Mouse (Mus musculus) liver, embryonic 11.5 days (tissue): ENCODE results near the gene Snrpg. TPM values are rescaled to one million over a fixed set of nuclear protein-coding genes. Genes with fewer than 3 reads are reported as not detected.

Experiments used
- ATAC-seq: fragments of 200-750 bp; cut with Nextera tagmentation; replicated peaks from 2 replicates; pipeline ENCODE4 v1.8.0; 2017; ENCODE audit warnings: moderate number of reproducible peaks, mild to moderate bottlenecking, moderate TSS enrichment, moderate library complexity; ENCODE audit not compliant: low FRiP score
- DNase-seq: peaks from one replicate; pipeline ENCODE4 v3.0.0-alpha.2; 2017; ENCODE audit warnings: low spot score
- H3K27ac ChIP-seq: fragments of 300-500 bp; sonication (generic); 2 replicates; pipeline ENCODE4 v1.5.1; 2014; ENCODE audit warnings: mild to moderate bottlenecking, low read depth, low read length, control low read depth
- H3K27me3 ChIP-seq: fragments of 300-500 bp; sonication (generic); replicated peaks from 2 replicates; pipeline ENCODE4 v1.6.1; 2014; ENCODE audit warnings: low read length, mixed read lengths; ENCODE audit not compliant: control insufficient read depth, insufficient read depth
- H3K36me3 ChIP-seq: fragments of 300-500 bp; sonication (generic); 2 replicates; pipeline ENCODE4 v1.6.1; 2014; ENCODE audit warnings: mild to moderate bottlenecking, low read length, moderate library complexity, mixed read lengths; ENCODE audit not compliant: control insufficient read depth, insufficient read depth
- H3K4me1 ChIP-seq: fragments of 300-500 bp; sonication (generic); replicated peaks from 2 replicates; pipeline ENCODE4 v1.6.1; 2014; ENCODE audit warnings: low read length, mixed read lengths; ENCODE audit not compliant: control insufficient read depth, insufficient read depth
- H3K4me2 ChIP-seq: fragments of 300-500 bp; sonication (generic); 2 replicates; pipeline ENCODE4 v1.6.1; 2014; ENCODE audit warnings: mild to moderate bottlenecking, control low read depth, moderate library complexity
- H3K4me3 ChIP-seq: fragments of 300-500 bp; sonication (generic); 2 replicates; pipeline ENCODE4 v1.5.1; 2014; ENCODE audit warnings: low read depth, low read length, control low read depth
- H3K9ac ChIP-seq: fragments of 300-500 bp; sonication (generic); 2 replicates; pipeline ENCODE4 v1.6.1; 2014; ENCODE audit warnings: low read depth, low read length, control low read depth
- H3K9me3 ChIP-seq: fragments of 300-500 bp; sonication (generic); 2 replicates; pipeline ENCODE4 v1.6.1; 2016; ENCODE audit warnings: low read length, inconsistent platforms, mixed read lengths; ENCODE audit not compliant: control insufficient read depth
- WGBS: fragments of 180-500 bp; shearing (Covaris S2); extraction: QIAGEN DNeasy Blood & Tissue Kit; methylation state at CpG from one replicate; pipeline ENCODE4 v1.1.7; 2014; 5-methylcytosine and 5-hydroxymethylcytosine counted together
- polyA plus RNA-seq: library from polyadenylated mRNA; unstranded; fragments of >200 nt; fragmentation: Nextera tagmentation; extraction: Ambion mirVana; gene quantifications from 2 replicates; pipeline ENCODE4 v1.2.1, GENCODE M21; 2014

The Snrpg gene
- 741 and 785 TPM in 2 replicates for polyA plus RNA-seq

DNA sequence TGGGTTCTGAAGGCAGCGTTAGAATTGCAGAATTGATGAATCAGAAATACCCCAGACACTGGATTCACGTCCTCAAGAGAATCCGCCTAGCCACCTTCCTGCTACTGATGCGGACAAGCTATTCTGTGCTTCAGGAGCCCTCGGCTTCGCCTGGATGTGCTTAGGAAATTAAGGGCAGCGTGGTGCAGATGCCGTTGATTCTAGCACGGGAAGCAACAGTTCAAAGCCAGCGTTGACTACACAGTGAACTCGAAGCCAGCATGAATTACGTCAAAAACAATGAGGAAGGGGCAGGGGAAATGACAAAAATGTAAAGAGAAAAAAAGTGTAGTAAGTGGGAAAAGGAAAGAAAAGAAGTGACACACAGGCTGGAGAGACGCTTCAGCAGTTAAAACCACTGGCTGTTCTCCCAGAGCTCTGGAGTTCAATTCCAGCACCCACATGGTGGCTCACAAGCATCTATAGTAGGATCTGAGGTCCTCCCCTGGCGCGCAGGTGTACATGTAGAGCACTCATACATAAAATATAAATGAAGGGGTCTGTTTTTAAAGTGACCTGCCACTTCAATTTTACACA is at the start of gene Snrpg:
TSS of gene Snrpg (plus strand) at position 541 of the 576 bp plus-strand sequence.
- 15% methylated on average over 15 of the region's 15 CpGs for WGBS
- H3K9ac ChIP-seq, result peak within 1 kb of the TSS; percentile 94
- H3K9me3 ChIP-seq, result no peaks in the 10 kb centered on the region
- peak within 1 kb of the TSS; percentile 91 for H3K27ac ChIP-seq
- H3K27me3 ChIP-seq, result no peaks in the 10 kb centered on the region
- peaks cover 4% of the 10 kb centered on the region; the same call in 1 of the 2 replicates for H3K36me3 ChIP-seq
- peak within 1 kb of the TSS; percentile 91 for H3K4me3 ChIP-seq
- H3K4me1 ChIP-seq, result peaks cover 31% of the 10 kb centered on the region
- peak; percentile 24 for ATAC-seq
- H3K4me2 ChIP-seq, result peak within 1 kb of the TSS; percentile 84
- DNase-seq, result no peak

DNA sequence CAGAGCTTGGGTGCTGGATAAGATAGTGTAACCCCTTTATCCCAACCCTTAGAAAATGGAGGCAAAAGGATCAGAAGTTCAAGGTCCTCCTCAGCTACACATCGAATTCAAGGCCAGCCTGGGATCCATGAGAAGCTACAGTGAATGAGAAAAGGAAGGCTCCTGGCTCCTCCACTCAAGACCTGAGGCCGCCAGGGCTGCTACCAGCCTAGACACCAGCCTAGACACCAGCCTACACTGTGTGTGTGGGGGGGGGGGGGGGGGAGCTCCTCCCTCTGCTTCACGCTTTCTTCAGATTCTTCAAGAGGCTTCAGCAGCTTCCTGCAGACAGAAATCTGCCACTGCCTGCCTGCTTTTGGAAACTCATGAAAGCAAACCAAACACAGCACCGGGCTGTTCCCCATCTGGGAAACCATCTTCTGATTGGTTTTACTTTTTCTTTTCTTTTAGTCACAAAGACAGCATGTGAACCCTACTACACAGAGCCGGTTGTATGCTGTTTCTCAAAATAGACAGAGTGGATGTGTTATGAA is 49.0 kb upstream of the Snrpg start:
- H3K4me1 ChIP-seq, result no peaks in the 10 kb centered on the region
- no peak overlapping the region for H3K27ac ChIP-seq
- no peak overlapping the region for H3K4me2 ChIP-seq
- ATAC-seq (no peak), DNase-seq (no peak)
- 79% methylated on average over 5 of the region's 5 CpGs for WGBS
- no peaks in the 10 kb centered on the region for H3K36me3 ChIP-seq
- no peaks in the 10 kb centered on the region for H3K9me3 ChIP-seq
- no peak overlapping the region for H3K4me3 ChIP-seq
- H3K9ac ChIP-seq, result no peak overlapping the region
- no peaks in the 10 kb centered on the region for H3K27me3 ChIP-seq

DNA sequence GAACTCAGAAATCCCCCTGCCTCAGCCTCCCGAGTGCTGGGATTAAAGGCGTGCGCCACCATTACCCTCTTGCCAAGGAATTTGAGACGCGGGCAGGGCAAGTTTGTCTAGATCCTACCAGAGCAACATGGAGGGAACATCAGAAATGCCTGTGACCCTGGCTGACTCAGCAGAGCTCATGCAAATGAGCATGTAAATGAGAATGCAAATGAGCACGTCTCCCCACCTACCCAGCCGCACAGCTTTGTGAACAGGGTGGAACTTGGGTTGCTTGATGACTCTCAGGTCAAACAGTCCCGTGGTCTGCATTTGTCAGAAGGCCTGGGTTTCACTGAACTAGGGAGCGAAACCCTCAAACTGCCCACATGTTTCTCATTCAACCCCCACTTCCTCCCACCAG is 48.1 kb upstream of the Snrpg start:
- Histone ChIP-seq H3K9me3 (no peaks in the 10 kb centered on the region), H3K4me2 (no peak overlapping the region), H3K4me3 (no peak overlapping the region), H3K27me3 (no peaks in the 10 kb centered on the region), H3K36me3 (no peaks in the 10 kb centered on the region), H3K9ac (no peak overlapping the region), H3K4me1 (no peaks in the 10 kb centered on the region), H3K27ac (no peak overlapping the region)
- ATAC-seq (no peak), DNase-seq (no peak)
- 84% methylated on average over 9 of the region's 9 CpGs for WGBS

GRCm38 (mm10) chr6:86324400-86324799 is 46.7 kb upstream of the Snrpg start:
- no peaks in the 10 kb centered on the region for H3K36me3 ChIP-seq
- 81% methylated on average over 3 of the region's 3 CpGs for WGBS
- ATAC-seq (no peak), DNase-seq (no peak)
- no peak overlapping the region for H3K27ac ChIP-seq
- H3K9ac ChIP-seq, result no peak overlapping the region
- no peaks in the 10 kb centered on the region for H3K4me1 ChIP-seq
- no peaks in the 10 kb centered on the region for H3K9me3 ChIP-seq
- no peak overlapping the region for H3K4me3 ChIP-seq
- no peaks in the 10 kb centered on the region for H3K27me3 ChIP-seq
- H3K4me2 ChIP-seq, result no peak overlapping the region

DNA sequence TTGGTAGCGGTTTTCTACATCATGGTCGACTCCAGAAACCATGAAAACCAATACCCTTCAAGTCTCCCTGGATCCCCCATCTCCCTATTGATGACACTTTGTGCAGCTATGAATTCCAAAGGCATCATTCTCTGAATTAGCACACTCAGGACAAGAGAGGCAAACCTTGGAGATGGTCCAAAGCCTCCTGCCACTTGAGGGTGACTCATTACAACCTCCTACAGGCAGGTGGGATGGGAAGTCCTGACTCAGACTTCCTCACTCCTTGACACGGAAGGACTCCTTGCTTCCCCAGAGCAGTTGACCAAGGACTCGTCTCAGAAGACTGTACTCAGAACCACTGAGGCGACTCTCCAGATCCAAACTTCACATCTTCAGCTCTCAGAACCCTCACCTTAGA is 45.5 kb upstream of the Snrpg start:
- Histone ChIP-seq H3K4me2 (no peak overlapping the region), H3K9ac (no peak overlapping the region), H3K27ac (no peak overlapping the region), H3K4me1 (no peaks in the 10 kb centered on the region), H3K4me3 (no peak overlapping the region), H3K36me3 (no peaks in the 10 kb centered on the region), H3K9me3 (no peaks in the 10 kb centered on the region), H3K27me3 (no peaks in the 10 kb centered on the region)
- ATAC-seq (no peak), DNase-seq (no peak)
- WGBS, result 79% methylated on average over 5 of the region's 5 CpGs

- Histone ChIP-seq H3K4me2 (no peak overlapping the region), H3K4me1 (no peaks in the 10 kb centered on the region), H3K9ac (no peak overlapping the region), H3K27ac (no peak overlapping the region), H3K36me3 (no peaks in the 10 kb centered on the region), H3K4me3 (no peak overlapping the region), H3K27me3 (no peaks in the 10 kb centered on the region), H3K9me3 (no peaks in the 10 kb centered on the region)
- DNase-seq (no peak), ATAC-seq (no peak)
- WGBS, result 88% methylated on average over 18 of the region's 18 CpGs
Observed at GRCm38 (mm10) chr6:86326866-86327265, 44.2 kb upstream of the Snrpg start.

GRCm38 (mm10) chr6:86328369-86328768 is 42.7 kb upstream of the Snrpg start:
- no peak overlapping the region for H3K27ac ChIP-seq
- no peak overlapping the region for H3K4me2 ChIP-seq
- no peak overlapping the region for H3K4me3 ChIP-seq
- H3K36me3 ChIP-seq, result no peaks in the 10 kb centered on the region
- WGBS, result 79% methylated on average over 3 of the region's 3 CpGs
- no peak overlapping the region for H3K9ac ChIP-seq
- ATAC-seq, result no peak
- no peak for DNase-seq
- H3K4me1 ChIP-seq, result no peaks in the 10 kb centered on the region
- no peaks in the 10 kb centered on the region for H3K27me3 ChIP-seq
- H3K9me3 ChIP-seq, result no peaks in the 10 kb centered on the region

- 89% methylated on average over 6 of the region's 6 CpGs for WGBS
- Histone ChIP-seq H3K4me1 (no peaks in the 10 kb centered on the region), H3K36me3 (no peaks in the 10 kb centered on the region), H3K4me3 (no peak overlapping the region), H3K9me3 (no peaks in the 10 kb centered on the region), H3K27ac (no peak overlapping the region), H3K27me3 (no peaks in the 10 kb centered on the region), H3K4me2 (no peak overlapping the region), H3K9ac (no peak overlapping the region)
- ATAC-seq (no peak), DNase-seq (no peak)
Observed at GRCm38 (mm10) chr6:86329943-86330342, 41.2 kb upstream of the Snrpg start.

DNA sequence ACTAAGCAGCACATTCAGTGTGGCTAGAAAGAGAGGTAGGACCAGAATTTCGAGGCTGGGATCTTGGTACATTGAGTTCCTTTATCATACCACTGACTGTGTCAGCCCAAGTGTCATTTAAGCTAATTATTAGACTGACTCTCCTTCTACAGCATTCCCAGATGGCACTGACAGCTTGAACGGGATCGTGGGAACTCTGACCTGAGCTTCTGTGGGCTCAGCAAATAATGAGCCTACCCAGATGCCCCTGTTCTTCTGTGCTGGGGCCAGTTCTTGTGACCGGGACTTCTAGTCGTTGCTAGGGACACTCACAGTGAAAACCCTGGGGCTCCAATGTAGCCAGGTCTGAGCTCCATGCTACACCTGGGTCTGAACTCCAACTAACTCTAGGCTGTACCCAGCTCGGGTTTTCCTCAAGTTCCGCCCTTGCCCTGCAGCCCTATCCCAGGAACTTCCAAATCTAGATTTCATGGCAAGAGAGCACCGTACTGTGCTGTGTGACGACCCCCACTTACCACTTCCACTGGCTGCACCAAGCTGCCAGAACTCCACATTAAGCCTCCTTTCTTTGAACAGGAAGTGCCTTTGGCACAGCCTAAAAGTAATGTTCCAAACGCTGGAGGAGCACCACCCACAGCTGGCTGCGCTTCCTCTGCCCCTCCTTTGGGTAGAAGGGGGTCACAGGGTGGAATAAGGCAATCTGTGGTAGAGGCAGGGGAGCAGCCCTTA is 35.8 kb upstream of the Snrpg start:
- no peaks in the 10 kb centered on the region for H3K4me1 ChIP-seq
- no peaks in the 10 kb centered on the region for H3K27me3 ChIP-seq
- 67% methylated on average over 11 of the region's 11 CpGs for WGBS
- DNase-seq, result no peak
- no peaks in the 10 kb centered on the region for H3K36me3 ChIP-seq
- H3K9ac ChIP-seq, result no peak overlapping the region
- ATAC-seq, result no peak
- no peak overlapping the region for H3K27ac ChIP-seq
- H3K9me3 ChIP-seq, result no peaks in the 10 kb centered on the region
- no peak overlapping the region for H3K4me3 ChIP-seq
- no peak overlapping the region for H3K4me2 ChIP-seq
